Mouse (Mus musculus) left cerebral cortex, adult 2 months (tissue): ENCODE measurements at regions not wholly inside any gene's neighbourhood (a gene's known extent, or its start where the extent isn't known, plus 50 kb on each side); places are given as distances from the start of the nearest gene placed in this dataset.

Experiments used
- DNase-seq, 2 experiments: peaks; one replicate each; pipeline ENCODE4 v3.0.0; 2021 to 2022; ENCODE audit warnings: low spot score in 2 of 2, mixed read lengths in 1 of 2; ENCODE audit errors: extremely low spot score in 1 of 2
- H3K27ac ChIP-seq: fragments of 200-600 bp; 2 replicates; pipeline ENCODE4 v1.8.1; 2022
- H3K4me3 ChIP-seq: fragments of 200-600 bp; 2 replicates; pipeline ENCODE4 v1.8.1; 2022
- CTCF ChIP-seq: fragments of 200-600 bp; IDR thresholded peaks from 2 replicates; pipeline ENCODE4 v1.8.1; 2022; ENCODE audit warnings: antibody characterized with exemption, mild to moderate bottlenecking, moderate library complexity
- intact Hi-C: fragments of 180-260 bp; cut with DNase I; formaldehyde crosslinking; loops from one replicate; pipeline ENCODE4 v1.15.1; 2025

DNA sequence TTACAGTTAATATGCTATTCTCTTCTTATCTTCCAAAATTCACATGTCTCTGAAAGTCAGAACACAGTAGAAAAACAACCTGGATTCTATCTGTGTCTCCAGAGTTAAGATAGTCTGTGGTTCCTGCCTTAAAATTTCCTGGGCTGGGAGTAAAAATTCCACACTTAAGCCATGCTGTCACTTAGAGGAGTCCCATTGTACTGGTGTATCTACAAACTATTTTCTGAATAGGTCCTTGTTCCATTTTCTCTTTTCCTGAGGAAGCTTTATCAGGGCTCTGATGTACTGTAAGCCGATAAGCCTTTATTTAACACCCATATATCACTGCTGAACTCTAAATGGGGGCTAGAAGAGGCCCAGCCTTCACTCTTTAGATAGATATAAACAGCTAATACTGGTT lies 1171.1 kb downstream of the Efnb2 start:
- no peak for TF ChIP-seq CTCF
- Histone ChIP-seq H3K4me3 (no peak overlapping the region), H3K27ac (no peak overlapping the region)
- no peak for DNase-seq
- intact Hi-C loops = no loop called here

DNA sequence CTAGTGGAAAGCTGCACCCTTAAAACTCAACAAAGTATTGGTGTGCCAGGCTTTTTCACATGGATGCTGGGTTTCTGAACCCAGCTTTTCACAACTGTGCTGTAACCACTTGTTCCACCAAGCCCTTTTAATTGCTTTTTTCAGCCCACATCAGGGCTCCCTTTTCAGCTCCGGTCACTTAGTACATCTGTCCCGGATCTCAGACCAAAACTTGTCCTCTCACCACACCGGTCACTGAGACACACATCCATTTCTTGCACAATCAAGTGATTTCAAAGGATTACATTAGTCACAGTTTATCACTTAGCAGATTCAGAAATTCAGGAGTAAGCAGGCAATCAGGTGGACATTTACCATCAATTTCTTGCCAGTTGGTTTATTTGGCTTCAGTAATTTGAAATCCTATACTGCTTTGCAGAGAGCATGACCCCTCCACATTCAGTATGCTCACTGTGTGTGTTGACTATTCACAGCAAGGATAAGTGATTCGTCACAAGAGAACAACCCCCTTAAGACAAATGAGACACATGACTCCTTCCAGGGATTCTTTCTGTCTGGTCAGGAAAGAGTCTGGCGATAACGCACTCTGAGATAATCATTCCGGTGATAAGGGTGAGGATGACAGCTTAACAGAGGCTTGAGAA lies 1188.8 kb downstream of the Efnb2 start:
- Histone ChIP-seq H3K27ac (no peak overlapping the region), H3K4me3 (no peak overlapping the region)
- intact Hi-C loops = no loop called here
- no peak for TF ChIP-seq CTCF
- DNase-seq = no peak

DNA sequence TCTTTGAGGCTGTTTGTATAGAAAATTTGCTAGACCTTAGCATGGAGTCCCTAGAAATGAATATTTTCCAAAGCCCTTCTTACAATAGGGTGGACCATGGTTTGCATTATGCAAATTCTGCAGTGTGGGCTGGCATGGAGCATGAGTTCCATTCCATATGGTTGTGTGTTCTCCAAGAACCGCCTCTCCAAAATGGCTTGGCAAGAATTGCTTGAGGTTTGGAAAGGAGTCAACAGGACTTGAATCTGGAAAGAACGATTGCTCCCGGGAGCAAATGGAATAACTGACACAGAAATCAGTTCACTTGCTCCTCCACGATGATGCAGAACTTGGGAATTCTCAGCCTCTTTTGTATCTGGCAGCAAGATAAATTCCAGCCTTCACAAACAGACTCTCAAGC lies 1191.8 kb downstream of the Efnb2 start:
- no peak for TF ChIP-seq CTCF
- DNase-seq = peak; percentile 8 to 22
- intact Hi-C loops = loop anchor here (5.0 kb wide), 1 partner anchor 1188 kb away; no protein-coding TSS in a partner anchor
- no peak overlapping the region; the same call in 1 of the 2 replicates for H3K27ac ChIP-seq
- H3K4me3 ChIP-seq = no peak overlapping the region

DNA sequence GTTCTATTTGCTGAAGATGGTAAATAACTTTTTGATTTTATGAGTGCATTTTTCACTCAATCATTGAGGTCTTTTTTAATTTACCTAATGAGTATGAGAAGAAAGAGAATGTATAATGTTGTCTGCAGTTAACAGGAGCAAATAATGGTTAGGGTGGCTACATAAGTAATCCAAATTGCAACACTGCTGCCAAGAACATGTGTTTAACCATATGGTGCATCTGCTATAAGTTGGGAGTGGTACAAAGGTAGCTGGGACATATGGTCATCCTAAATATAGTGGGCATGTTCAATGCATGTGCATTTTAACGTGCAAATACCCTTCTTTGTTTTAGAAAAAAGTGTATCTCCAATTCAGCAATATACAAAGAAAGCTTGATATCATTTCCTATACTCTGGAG lies 1198.2 kb downstream of the Efnb2 start:
- no peak for TF ChIP-seq CTCF
- intact Hi-C loops = loop anchor here (5.0 kb wide), 1 partner anchor 770 kb away; no protein-coding TSS in a partner anchor
- no peak overlapping the region for H3K4me3 ChIP-seq
- no peak overlapping the region for H3K27ac ChIP-seq
- DNase-seq = no peak

DNA sequence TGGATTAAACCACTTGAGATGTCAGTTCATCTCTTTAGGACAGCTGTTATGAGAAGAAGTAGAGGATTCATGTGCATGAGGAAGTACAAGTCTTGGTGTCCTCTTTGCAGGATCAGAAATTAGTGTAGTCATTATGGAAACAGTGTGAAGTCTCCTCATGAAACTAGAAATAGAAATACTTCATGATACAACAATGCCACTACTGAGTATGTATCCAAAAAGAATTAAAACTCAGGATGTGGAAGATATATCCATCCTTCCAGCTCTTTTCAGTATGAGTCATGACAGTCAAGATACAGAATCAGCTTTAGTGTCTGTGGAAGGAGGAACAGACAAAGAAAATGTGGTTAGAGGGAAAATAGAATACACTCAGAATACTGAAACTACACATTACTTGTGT lies 1211.7 kb downstream of the Efnb2 start:
- no peak for DNase-seq
- no peak overlapping the region for H3K4me3 ChIP-seq
- intact Hi-C loops = no loop called here
- no peak for TF ChIP-seq CTCF
- H3K27ac ChIP-seq = no peak overlapping the region

DNA sequence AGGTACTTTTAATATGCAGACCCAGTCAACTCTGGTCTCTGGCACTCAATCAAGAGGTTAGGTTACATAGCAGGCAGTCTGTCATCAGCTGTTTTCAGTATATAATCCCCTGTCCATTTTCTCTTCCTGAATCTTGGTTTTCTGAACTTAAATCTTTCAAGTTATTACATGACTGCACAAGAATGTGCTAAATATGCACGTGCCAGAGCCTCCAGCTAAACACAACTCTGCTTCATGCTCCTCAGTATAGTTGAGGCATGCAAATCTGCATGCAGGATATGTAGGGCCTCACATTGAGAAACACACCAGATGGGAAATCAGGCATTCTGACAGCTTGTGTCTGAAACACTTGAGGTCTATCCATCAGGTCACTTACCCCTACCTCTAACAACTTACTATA lies 1214.0 kb downstream of the Efnb2 start:
- no peak for TF ChIP-seq CTCF
- intact Hi-C loops = no loop called here
- H3K4me3 ChIP-seq = no peak overlapping the region
- no peak overlapping the region for H3K27ac ChIP-seq
- DNase-seq = no peak

DNA sequence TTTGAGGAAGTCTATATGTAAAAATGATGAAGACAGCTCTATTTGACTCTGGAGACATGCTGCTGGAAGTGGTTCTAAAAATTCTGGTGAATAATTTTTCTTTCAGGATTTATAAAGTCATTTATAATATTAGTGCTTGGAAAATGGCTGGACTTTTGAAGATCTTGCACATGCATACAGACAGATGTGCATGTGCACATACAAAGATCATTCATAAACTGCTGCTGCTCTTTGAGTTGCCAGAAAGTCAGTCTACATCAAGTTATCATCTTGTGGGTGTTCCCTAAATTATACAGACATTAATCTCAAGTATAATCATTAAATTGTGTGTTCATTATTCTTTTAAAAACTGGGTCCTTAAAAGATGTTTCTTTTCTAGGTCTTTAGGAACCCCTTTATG lies 1220.2 kb downstream of the Efnb2 start:
- no peak for DNase-seq
- no peak for TF ChIP-seq CTCF
- Histone ChIP-seq H3K4me3 (no peak overlapping the region), H3K27ac (no peak overlapping the region)
- intact Hi-C loops = no loop called here

DNA sequence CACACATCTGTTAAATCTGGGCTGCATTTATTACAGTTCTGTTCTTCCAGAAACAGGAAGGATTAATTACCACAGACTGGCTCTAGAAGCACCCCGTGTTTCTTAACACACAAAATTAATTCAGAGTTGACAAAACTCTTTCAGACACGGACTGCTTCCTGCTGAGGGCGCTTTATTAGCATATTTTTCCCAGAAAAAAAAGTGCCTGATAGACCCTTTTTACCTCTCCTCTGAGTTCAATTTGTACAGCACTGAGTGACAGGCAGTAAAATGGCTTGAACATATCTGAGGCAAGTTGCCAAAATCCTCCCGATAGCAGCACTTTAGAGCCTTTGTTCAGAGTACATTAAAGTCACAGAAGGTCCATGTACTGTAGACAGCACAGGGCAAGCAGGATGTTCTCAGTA lies 1220.8 kb downstream of the Efnb2 start:
- Histone ChIP-seq H3K27ac (no peak overlapping the region), H3K4me3 (no peak overlapping the region)
- intact Hi-C loops = no loop called here
- no peak for TF ChIP-seq CTCF
- DNase-seq = no peak

DNA sequence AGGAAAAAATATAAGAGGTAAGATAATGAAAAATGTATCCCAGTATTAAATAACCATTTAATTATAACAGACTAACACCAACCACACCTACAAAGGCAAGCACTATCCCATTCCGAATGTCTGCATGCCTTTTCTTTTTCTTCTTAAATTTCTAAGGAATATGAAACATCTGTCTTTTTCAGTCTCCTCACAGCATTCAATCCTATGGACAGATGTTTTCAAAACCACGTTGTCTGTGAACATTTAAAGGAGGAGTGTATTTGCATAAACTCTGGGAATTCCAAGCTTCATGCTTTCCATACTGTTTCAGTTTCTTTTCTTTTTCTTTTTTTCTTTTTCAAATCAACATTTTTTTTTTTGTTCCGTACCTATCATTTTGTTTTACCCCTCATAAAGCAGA lies 1221.2 kb downstream of the Efnb2 start:
- no peak for DNase-seq
- TF ChIP-seq CTCF = no peak
- no peak overlapping the region for H3K4me3 ChIP-seq
- H3K27ac ChIP-seq = no peak overlapping the region
- intact Hi-C loops = no loop called here

DNA sequence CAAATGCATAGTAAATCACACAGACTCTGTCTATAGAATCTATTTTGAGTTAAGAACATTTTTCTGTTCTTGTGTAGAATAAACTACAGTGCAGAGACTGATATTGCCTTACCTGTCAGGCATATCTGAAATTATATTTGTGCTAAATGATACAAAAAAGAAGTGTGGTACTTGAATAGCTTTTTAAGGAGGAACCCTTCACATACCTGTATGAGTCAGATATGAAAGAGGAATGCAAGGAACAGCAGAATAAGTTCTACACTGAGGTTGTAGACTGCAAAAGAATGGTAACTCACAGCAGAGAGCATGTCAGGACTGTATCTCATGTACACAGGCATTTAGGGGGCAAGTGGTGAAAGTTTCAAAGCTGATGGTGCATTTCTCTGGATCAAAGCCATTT lies 1230.6 kb downstream of the Efnb2 start:
- no peak for DNase-seq
- intact Hi-C loops = no loop called here
- no peak for TF ChIP-seq CTCF
- Histone ChIP-seq H3K4me3 (no peak overlapping the region), H3K27ac (no peak overlapping the region)

DNA sequence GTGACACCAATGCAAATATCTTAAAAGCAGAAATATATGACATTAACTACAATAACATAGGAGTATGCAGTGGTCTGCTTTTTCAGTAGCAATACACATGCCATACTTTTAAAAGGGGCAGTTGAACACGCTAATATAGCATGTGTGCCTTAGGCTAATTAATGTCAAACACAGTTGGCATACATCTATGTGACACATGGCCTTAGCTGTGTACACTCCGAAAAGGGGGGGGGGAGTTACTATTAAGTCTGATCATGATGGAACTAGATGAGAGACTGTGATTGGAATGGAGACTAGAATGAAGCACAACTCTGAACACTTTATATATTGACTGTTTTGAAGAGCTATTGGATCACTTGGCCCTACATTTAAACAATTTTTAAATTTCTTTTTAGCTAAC lies 1262.9 kb downstream of the Efnb2 start:
- H3K4me3 ChIP-seq = no peak overlapping the region
- no peak overlapping the region for H3K27ac ChIP-seq
- intact Hi-C loops = no loop called here
- TF ChIP-seq CTCF = no peak
- no peak for DNase-seq

DNA sequence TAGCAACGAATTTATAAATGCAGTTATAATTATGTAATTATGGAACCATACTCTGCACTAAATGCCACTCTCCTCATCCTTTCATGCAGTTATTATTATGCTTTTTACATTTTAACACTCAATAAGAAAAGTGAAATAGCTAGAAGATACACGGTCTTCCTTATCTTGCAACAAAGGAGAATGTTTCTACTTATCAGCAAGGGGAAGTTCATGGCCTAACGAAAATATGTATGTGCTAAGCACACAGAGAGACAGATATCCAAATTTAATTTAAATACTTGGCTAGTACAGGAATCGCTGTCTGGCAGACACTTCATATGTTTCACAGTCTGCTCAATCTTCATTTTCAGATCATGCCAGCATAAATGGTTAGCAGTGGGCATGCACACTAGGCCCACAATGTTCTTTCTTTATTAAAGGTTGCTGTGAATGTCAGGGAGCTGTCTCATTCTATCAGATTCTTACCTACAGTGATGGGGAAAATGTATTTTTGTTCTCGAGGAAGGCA lies 1263.6 kb downstream of the Efnb2 start:
- Histone ChIP-seq H3K27ac (no peak overlapping the region), H3K4me3 (no peak overlapping the region)
- intact Hi-C loops = no loop called here
- TF ChIP-seq CTCF = no peak
- DNase-seq = no peak
